Mouse (Mus musculus) thymus, postnatal 0 days (tissue): ENCODE data around the gene Myl3. TPM values are rescaled to one million over a fixed set of nuclear protein-coding genes. Genes with fewer than 3 reads are reported as not detected.

Experiments used
- DNase-seq: peaks from one replicate; pipeline ENCODE4 v3.0.0-alpha.2; 2015; ENCODE audit warnings: low spot score
- polyA plus RNA-seq: library from polyadenylated mRNA; unstranded; fragments of >200 nt; fragmentation: Nextera tagmentation; extraction: Ambion mirVana; gene quantifications from 2 replicates; pipeline ENCODE4 v1.2.1, GENCODE M21; 2015

The Myl3 gene
- polyA plus RNA-seq, 1 experiment from 2014 or later: 1.4 TPM

GRCm38 (mm10) chr9:110729841-110730240, 11.8 kb upstream of the Myl3 start:
- peak; percentile 57 for DNase-seq

GRCm38 (mm10) chr9:110731859-110732258, 9.8 kb upstream of the Myl3 start:
- no peak for DNase-seq

GRCm38 (mm10) chr9:110732623-110733022, 9.0 kb upstream of the Myl3 start:
- DNase-seq: peak; percentile 63

GRCm38 (mm10) chr9:110733102-110733501, 8.6 kb upstream of the Myl3 start:
- DNase-seq: no peak

GRCm38 (mm10) chr9:110734154-110734553, 7.5 kb upstream of the Myl3 start:
- DNase-seq: peak; percentile 48

GRCm38 (mm10) chr9:110736362-110736761, 5.3 kb upstream of the Myl3 start:
- DNase-seq: no peak

- no peak for DNase-seq
Observed at GRCm38 (mm10) chr9:110738054-110738453, 3.6 kb upstream of the Myl3 start.

- no peak for DNase-seq
Observed at GRCm38 (mm10) chr9:110739961-110740360, 1.7 kb upstream of the Myl3 start.

GRCm38 (mm10) chr9:110742295-110742950, 762 bp downstream of the Myl3 start:
- no peak for DNase-seq

GRCm38 (mm10) chr9:110742951-110743455, 1.3 kb downstream of the Myl3 start:
- no peak for DNase-seq

GRCm38 (mm10) chr9:110743456-110744323, 2.0 kb downstream of the Myl3 start:
- DNase-seq: no peak

GRCm38 (mm10) chr9:110745752-110746151, 4.1 kb downstream of the Myl3 start:
- DNase-seq: no peak

- no peak for DNase-seq
Observed at GRCm38 (mm10) chr9:110746238-110746637, 4.6 kb downstream of the Myl3 start.

GRCm38 (mm10) chr9:110746961-110747360, 5.3 kb downstream of the Myl3 start, which contains the start of gene Pth1r:
Gene Pth1r, minus strand, starts transcription at chr9:110747145.
- DNase-seq: no peak

GRCm38 (mm10) chr9:110748451-110748850, 6.8 kb downstream of the Myl3 start:
- DNase-seq: no peak

- no peak for DNase-seq
Observed at GRCm38 (mm10) chr9:110750404-110751187, 8.9 kb downstream of the Myl3 start.

- no peak for DNase-seq
Observed at GRCm38 (mm10) chr9:110751412-110751811, 9.8 kb downstream of the Myl3 start.

GRCm38 (mm10) chr9:110752917-110753435, 11.3 kb downstream of the Myl3 start:
- DNase-seq: no peak

- DNase-seq: no peak
Observed at GRCm38 (mm10) chr9:110753773-110754172, 12.1 kb downstream of the Myl3 start.

- DNase-seq: no peak
Observed at GRCm38 (mm10) chr9:110757816-110758215, 16.2 kb downstream of the Myl3 start.

- DNase-seq: no peak
Observed at GRCm38 (mm10) chr9:110758605-110759004, 16.9 kb downstream of the Myl3 start.
